Mouse (Mus musculus): ENCODE results near the gene Taar6. TPM values are rescaled to one million over a fixed set of nuclear protein-coding genes. Genes with fewer than 3 reads are reported as not detected.

Gene Taar6
- not detected for total RNA-seq (2021)
- long read RNA-seq, experiment 1: 0 reads
- long read RNA-seq, experiment 2: 0 reads

GRCm38 (mm10) chr10:23985546-23985945 is at the start of gene Taar6:
Taar6 (minus strand) TSS chr10:23985646.
- no peak for DNase-seq (ENCODE audit: low spot score in 2 of 2)

GRCm38 (mm10) chr10:24031347-24031746 is 45.9 kb upstream of the Taar6 start:
- DNase-seq (ENCODE audit: low spot score in 2 of 2): no peak

GRCm38 (mm10) chr10:24026922-24027321 is 41.5 kb upstream of the Taar6 start, which contains the start of gene Taar7d:
Taar7d (plus strand) TSS chr10:24027222.
- no peak for DNase-seq (ENCODE audit: low spot score in 2 of 2)

GRCm38 (mm10) chr10:24008143-24008542 is 22.7 kb upstream of the Taar6 start:
- DNase-seq (ENCODE audit: low spot score in 2 of 2): no peak

- DNase-seq (ENCODE audit: low spot score in 2 of 2): no peak
Observed at GRCm38 (mm10) chr10:24007034-24007433, 21.6 kb upstream of the Taar6 start.

GRCm38 (mm10) chr10:24006442-24006841 is 21.0 kb upstream of the Taar6 start:
- no peak for DNase-seq (ENCODE audit: low spot score in 2 of 2)

GRCm38 (mm10) chr10:23999639-24000038 is 14.2 kb upstream of the Taar6 start, which contains the start of gene Taar7b:
Taar7b (plus strand) TSS chr10:23999939.
- DNase-seq (ENCODE audit: low spot score in 2 of 2): no peak

GRCm38 (mm10) chr10:23993381-23993780 is 7.9 kb upstream of the Taar6 start, which contains the start of gene Taar7a:
Taar7a (minus strand) TSS chr10:23993481.
- DNase-seq (ENCODE audit: low spot score in 2 of 2): no peak

GRCm38 (mm10) chr10:23986419-23986818 is 973 bp upstream of the Taar6 start:
- no peak for DNase-seq (ENCODE audit: low spot score in 2 of 2)

GRCm38 (mm10) chr10:23978901-23979705 is 6.3 kb downstream of the Taar6 start:
- DNase-seq (ENCODE audit: low spot score in 2 of 2): peak; percentile 37 to 57

- no peak for DNase-seq (ENCODE audit: low spot score in 2 of 2)
Observed at GRCm38 (mm10) chr10:23977958-23978357, 7.5 kb downstream of the Taar6 start.

GRCm38 (mm10) chr10:23971256-23971655 is 14.2 kb downstream of the Taar6 start:
- no peak for DNase-seq (ENCODE audit: low spot score in 2 of 2)

GRCm38 (mm10) chr10:23970656-23971165 is 14.7 kb downstream of the Taar6 start, which contains the start of gene Taar5:
Taar5 (plus strand) TSS chr10:23970706.
- DNase-seq (ENCODE audit: low spot score in 2 of 2): no peak

- no peak for DNase-seq (ENCODE audit: low spot score in 2 of 2)
Observed at GRCm38 (mm10) chr10:23964921-23965610, 20.4 kb downstream of the Taar6 start.

GRCm38 (mm10) chr10:23963444-23963843 is 22.0 kb downstream of the Taar6 start:
- no peak for DNase-seq (ENCODE audit: low spot score in 2 of 2)

- DNase-seq (ENCODE audit: low spot score in 2 of 2): no peak
Observed at GRCm38 (mm10) chr10:23960444-23960915, 25.0 kb downstream of the Taar6 start, which contains the start of gene Taar4. Taar4 (plus strand) TSS chr10:23960494.

GRCm38 (mm10) chr10:23959071-23959470 is 26.4 kb downstream of the Taar6 start:
- no peak for DNase-seq (ENCODE audit: low spot score in 2 of 2)

GRCm38 (mm10) chr10:23951714-23952113 is 33.7 kb downstream of the Taar6 start:
- DNase-seq (ENCODE audit: low spot score in 2 of 2): no peak

GRCm38 (mm10) chr10:23949508-23950005 is 35.9 kb downstream of the Taar6 start, which contains the start of gene Taar3:
Taar3 (plus strand) TSS chr10:23949558.
- DNase-seq (ENCODE audit: low spot score in 2 of 2): no peak

- no peak for DNase-seq (ENCODE audit: low spot score in 2 of 2)
Observed at GRCm38 (mm10) chr10:23948026-23948425, 37.4 kb downstream of the Taar6 start.

- DNase-seq (ENCODE audit: low spot score in 2 of 2): no peak
Observed at GRCm38 (mm10) chr10:23942465-23942864, 43.0 kb downstream of the Taar6 start.
